Mouse (Mus musculus) heart, postnatal 0 days (tissue): ENCODE measurements at regions not wholly inside any gene's neighbourhood (a gene's known extent, or its start where the extent isn't known, plus 50 kb on each side); places are given as distances from the start of the nearest gene placed in this dataset.

Experiments used
- CTCF ChIP-seq: IDR thresholded peaks from 2 replicates; pipeline ENCODE4 v1.5.1; 2016; ENCODE audit warnings: antibody characterized with exemption, control low read depth, low read depth
- EP300 ChIP-seq: IDR thresholded peaks from 2 replicates; pipeline ENCODE4 v1.6.1; 2016; ENCODE audit warnings: antibody characterized with exemption, low read depth

DNA sequence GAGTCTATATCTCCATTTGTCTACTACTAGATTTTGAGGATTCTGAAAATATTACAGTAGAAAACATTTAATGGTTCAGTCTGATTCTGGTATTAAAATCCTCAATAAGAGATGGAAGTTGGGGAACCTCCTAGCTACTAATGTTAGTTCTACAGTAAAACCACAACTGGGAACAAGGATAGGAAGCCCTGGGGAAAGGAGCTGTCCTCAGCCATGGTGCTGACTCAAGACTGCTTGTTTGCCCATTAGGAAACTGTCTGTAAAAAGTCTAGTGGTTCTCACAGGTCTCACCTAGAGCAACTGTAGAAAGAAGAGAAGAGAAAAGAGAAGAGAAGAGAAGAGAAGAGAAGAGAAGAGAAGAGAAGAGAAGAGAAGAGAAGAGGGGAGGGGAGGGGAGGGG is 90.9 kb upstream of the Col8a1 start:
- TF ChIP-seq CTCF (no peak), EP300 (no peak)
